Mouse (Mus musculus): ENCODE measurements around the gene Tpst2. TPM values are rescaled to one million over a fixed set of nuclear protein-coding genes. Genes with fewer than 3 reads are reported as not detected.

Tpst2 gene
- total RNA-seq, 2 experiments from 2014 or later, result 16.0 to 22.4 TPM

DNA sequence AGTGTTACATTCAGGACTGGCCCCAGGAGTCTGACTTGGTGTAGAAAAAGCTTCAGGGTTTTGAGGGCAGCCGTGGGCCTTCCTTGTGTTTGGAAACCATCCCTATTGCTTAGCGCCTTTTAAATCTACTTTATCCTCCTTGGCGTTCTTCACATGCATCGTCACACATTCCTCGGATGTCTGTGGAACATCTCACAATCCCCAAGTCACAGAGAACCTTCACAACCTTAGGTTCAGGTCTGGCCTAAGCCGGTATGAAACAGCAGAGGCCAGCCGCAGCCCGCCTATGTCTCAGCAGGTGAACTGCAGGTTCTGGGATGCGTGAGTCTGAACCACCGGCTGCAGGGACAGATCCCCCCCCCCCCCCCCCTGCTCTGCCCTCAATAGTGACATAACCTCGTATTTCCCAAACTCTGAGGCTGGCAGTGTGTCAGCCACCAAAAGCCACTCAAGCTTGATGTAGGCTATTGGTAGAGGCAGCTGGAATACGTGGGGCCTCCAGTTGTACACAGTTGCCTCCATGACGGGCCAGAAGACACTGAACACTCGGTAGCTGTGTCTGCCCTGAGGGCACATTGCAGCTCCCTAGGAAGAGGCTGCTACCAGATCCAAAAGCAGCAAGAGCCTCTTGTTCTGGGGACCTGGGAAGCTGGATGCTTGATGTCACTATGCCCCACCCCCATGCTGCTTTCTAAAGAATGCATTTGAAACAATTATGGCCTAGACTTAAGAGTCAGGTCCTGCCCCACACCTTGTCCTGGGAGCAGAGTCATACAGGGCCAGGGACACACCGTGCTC lies 4.6 kb downstream of the Tpst2 start:
- DNase-seq (ENCODE audit: low spot score), result no peak

GRCm38 (mm10) chr5:112281676-112282075 lies 5.2 kb downstream of the Tpst2 start:
- DNase-seq (ENCODE audit: low spot score), result no peak

GRCm38 (mm10) chr5:112282123-112282779 lies 5.8 kb downstream of the Tpst2 start:
- DNase-seq (ENCODE audit: low spot score), result no peak

GRCm38 (mm10) chr5:112282780-112283482 lies 6.4 kb downstream of the Tpst2 start:
- DNase-seq (ENCODE audit: low spot score), result no peak

GRCm38 (mm10) chr5:112283543-112284202 lies 7.2 kb downstream of the Tpst2 start:
- no peak for DNase-seq (ENCODE audit: low spot score)

- no peak for DNase-seq (ENCODE audit: low spot score)
Measured at GRCm38 (mm10) chr5:112284203-112284582, 7.7 kb downstream of the Tpst2 start.

GRCm38 (mm10) chr5:112285548-112286085 lies 9.1 kb downstream of the Tpst2 start:
- DNase-seq (ENCODE audit: low spot score), result no peak

DNA sequence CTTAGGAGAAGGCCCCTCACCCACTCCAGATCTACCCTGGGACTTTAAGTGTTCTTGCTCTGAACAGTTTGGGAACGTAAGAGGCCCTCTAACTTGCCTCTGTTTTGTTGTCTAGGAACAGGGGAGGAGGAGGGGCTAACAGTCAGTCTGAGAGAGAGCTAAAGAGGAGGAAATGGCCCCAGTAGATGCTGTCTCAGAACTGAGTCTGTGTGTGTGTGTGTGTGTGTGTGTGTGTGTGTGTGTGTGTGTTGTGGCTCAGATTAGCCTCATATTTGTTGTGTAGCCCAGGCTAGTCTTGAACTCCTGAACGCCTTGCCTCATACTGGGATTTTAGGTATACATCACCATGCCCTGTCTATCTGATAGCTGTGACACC lies 10.1 kb downstream of the Tpst2 start:
- DNase-seq (ENCODE audit: low spot score), result no peak

GRCm38 (mm10) chr5:112286984-112287641 lies 10.6 kb downstream of the Tpst2 start:
- DNase-seq (ENCODE audit: low spot score), result no peak

- DNase-seq (ENCODE audit: low spot score), result no peak
Measured at GRCm38 (mm10) chr5:112287652-112288051, 11.2 kb downstream of the Tpst2 start.

DNA sequence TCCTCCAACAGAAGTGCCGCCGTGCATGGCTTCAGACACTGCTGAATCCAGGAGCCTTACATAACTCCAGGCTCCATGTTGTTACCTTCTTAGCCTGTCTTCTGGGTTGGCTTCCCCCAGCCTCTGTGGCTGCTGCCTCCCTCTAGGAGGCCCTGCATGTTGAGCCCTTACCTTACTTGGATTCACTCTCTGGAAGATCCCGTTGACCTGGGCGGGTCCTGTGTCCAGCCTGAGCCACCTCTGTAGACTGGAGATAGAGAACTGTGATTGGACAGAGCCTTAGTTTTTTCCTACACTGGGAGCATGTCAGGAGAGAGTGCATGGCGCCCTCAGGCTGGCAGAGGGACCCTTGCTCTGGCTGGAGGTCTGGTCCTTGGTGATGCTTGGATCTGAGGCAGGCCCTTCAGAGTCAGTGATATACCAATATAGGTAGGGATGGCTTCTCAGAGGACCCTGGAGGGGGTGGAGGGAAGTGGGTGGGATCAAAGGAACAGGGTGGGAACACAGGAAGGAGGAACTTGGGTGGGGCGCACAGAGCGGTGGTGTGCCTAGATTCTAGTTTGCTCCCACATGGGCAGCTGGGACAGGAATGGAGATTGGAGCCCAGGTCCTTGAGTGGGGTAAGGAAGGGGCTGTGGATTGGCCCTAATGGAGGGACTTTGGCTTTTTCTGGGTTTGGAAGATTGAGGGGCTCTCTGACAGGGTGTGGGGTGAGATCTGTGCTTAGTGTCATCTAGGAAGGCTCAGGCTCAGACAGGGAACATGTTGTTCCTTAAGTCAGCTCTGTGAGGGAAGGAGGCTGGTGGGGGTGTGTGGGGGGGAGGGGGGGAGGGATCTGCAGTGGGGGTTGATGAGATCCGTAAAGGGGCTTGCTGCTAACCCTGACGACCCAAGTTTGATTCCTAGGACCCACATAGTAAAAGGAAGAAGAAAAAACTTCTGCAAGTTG lies 12.0 kb downstream of the Tpst2 start:
- no peak for DNase-seq (ENCODE audit: low spot score)

GRCm38 (mm10) chr5:112289236-112289635 lies 12.7 kb downstream of the Tpst2 start:
- no peak for DNase-seq (ENCODE audit: low spot score)

GRCm38 (mm10) chr5:112289819-112290535 lies 13.5 kb downstream of the Tpst2 start:
- DNase-seq (ENCODE audit: low spot score), result peak; percentile 88

DNA sequence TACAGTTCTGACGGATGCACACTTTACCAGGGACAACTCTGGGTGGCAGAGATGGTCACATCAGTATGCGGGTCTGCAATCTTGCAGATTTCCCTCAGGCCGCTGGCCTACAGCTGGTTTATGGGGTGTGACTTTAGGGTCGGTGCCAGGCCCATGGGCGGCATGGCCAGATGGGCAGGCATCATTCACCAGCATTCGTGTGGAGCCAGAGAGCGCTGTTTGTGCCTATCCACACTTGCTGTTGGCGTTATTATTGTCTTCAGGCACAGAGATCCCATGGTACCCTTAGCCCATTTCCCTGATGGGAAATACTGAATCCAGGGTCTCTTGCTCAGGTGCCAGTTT lies 14.0 kb downstream of the Tpst2 start:
- no peak for DNase-seq (ENCODE audit: low spot score)

GRCm38 (mm10) chr5:112291866-112292265 lies 15.4 kb downstream of the Tpst2 start:
- DNase-seq (ENCODE audit: low spot score), result no peak

DNA sequence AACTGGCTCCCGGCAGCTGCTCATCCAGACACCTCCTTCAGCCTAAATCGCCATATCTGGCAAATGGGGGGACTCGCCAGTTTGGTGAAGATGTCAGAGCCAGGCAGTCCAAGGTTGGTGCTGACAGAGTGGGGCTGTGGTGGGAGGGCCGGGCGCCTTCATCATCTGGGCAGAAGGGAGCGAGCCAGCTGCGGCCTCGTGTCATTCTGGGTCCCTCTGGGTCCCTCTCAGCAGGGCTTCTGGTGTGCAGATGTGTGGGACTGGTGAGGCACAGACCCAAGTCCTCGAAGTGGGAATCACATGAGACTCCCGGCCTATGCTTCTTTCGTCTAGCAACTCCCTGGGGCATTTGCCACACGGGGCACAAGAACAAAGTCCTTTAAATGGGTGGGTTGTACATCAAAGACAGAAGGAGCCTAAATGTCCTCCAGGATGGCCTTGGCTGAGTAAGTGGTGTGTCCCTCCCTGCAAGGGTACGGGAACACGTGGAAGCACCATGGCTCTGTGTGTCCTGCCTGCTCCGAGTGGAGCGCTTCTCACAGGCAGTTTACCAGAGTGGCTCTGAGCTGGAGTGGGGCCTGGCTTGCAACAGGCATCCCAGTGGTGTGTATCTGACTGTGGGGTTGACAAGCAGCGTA lies 16.0 kb downstream of the Tpst2 start:
- no peak for DNase-seq (ENCODE audit: low spot score)

- DNase-seq (ENCODE audit: low spot score), result no peak
Measured at GRCm38 (mm10) chr5:112293800-112294199, 17.3 kb downstream of the Tpst2 start.

GRCm38 (mm10) chr5:112294696-112295095 lies 18.2 kb downstream of the Tpst2 start:
- DNase-seq (ENCODE audit: low spot score), result no peak

GRCm38 (mm10) chr5:112295162-112295561 lies 18.7 kb downstream of the Tpst2 start:
- no peak for DNase-seq (ENCODE audit: low spot score)
